Mouse (Mus musculus): Measurements from ENCODE around the gene Prdm5.

DNA sequence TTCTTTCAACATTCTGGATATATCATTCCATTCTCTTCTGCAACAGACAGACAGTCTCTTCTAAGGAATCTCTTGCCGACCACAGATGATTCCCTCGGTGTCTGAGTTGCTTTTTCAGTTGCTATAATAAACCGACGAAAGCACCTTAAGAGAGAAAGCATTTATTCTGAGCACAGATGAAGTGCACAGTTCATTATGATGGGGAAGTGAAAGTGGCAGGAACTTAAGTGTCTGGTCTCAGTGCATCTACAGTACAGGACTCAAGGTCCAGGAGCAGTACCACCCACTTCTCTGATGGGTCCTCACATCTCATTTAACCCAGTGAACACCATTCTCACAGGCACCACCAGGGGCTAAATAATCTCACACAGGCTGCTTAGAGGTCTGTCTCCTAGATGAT is 5.2 kb upstream of the Prdm5 start:
- no peak for TF ChIP-seq CTCF (IDR thresholded peaks at IDR 0.05; ENCODE audit: low read depth, low read length)
- TF ChIP-seq POLR2A (IDR thresholded peaks at IDR 0.05; ENCODE audit: insufficient read depth, low read length): no peak
- no peak for TF ChIP-seq EP300 (IDR thresholded peaks at IDR 0.05; ENCODE audit: insufficient read depth, low read depth, low read length)

All from ES-Bruce4 (cell line).